Mouse (Mus musculus) limb, embryonic 14.5 days (tissue): ENCODE results near the gene Ryk. TPM values are rescaled to one million over a fixed set of nuclear protein-coding genes. Genes with fewer than 3 reads are reported as not detected.

ENCODE experiments used
- ATAC-seq: fragments of 200-750 bp; cut with Nextera tagmentation; 2 replicates; pipeline ENCODE4 v1.8.0; 2017; ENCODE audit warnings: low read depth, moderate number of reproducible peaks, moderate TSS enrichment; ENCODE audit not compliant: low FRiP score
- DNase-seq: peaks from one replicate; pipeline ENCODE4 v3.0.0-alpha.2; 2015; ENCODE audit warnings: low spot score
- H3K27ac ChIP-seq: fragments of 300-500 bp; sonication (generic); replicated peaks from 2 replicates; pipeline ENCODE4 v1.5.1; 2014; ENCODE audit warnings: low read depth, mild to moderate bottlenecking, low read length, moderate library complexity, mixed read lengths
- H3K27me3 ChIP-seq: fragments of 300-500 bp; sonication (generic); 2 replicates; pipeline ENCODE4 v1.6.1; 2014; ENCODE audit warnings: low read length, mixed read lengths; ENCODE audit not compliant: control insufficient read depth, insufficient read depth
- H3K36me3 ChIP-seq: fragments of 300-500 bp; sonication (generic); 2 replicates; pipeline ENCODE4 v1.6.1; 2014; ENCODE audit warnings: mild to moderate bottlenecking, low read length, moderate library complexity, mixed read lengths; ENCODE audit not compliant: control insufficient read depth, insufficient read depth
- H3K4me1 ChIP-seq: fragments of 300-500 bp; sonication (generic); 2 replicates; pipeline ENCODE4 v1.6.1; 2014; ENCODE audit warnings: antibody characterized with exemption, low read length, mixed read lengths; ENCODE audit not compliant: control insufficient read depth, insufficient read depth
- H3K4me2 ChIP-seq: fragments of 300-500 bp; sonication (generic); replicated peaks from 2 replicates; pipeline ENCODE4 v1.6.1; 2014; ENCODE audit warnings: low read depth, mild to moderate bottlenecking, low read length, moderate library complexity; ENCODE audit not compliant: severe bottlenecking
- H3K4me3 ChIP-seq: fragments of 300-500 bp; sonication (generic); replicated peaks from 2 replicates; pipeline ENCODE4 v1.5.1; 2014; ENCODE audit warnings: low read length
- H3K9ac ChIP-seq: fragments of 300-500 bp; sonication (generic); 2 replicates; pipeline ENCODE4 v1.6.1; 2014; ENCODE audit warnings: mild to moderate bottlenecking, low read depth, low read length, moderate library complexity; ENCODE audit not compliant: severe bottlenecking
- H3K9me3 ChIP-seq: fragments of 300-500 bp; sonication (generic); 2 replicates; pipeline ENCODE4 v1.6.1; 2016; ENCODE audit warnings: low read length; ENCODE audit not compliant: control insufficient read depth
- POLR2A ChIP-seq: fragments of 200-500 bp; IDR thresholded peaks from 2 replicates; pipeline ENCODE4 v1.8.0; 2012; ENCODE audit warnings: inconsistent platforms, mild to moderate bottlenecking, moderate library complexity, borderline replicate concordance; ENCODE audit not compliant: insufficient read depth, insufficient read length; ENCODE audit errors: extremely low read depth
- WGBS: fragments of 180-500 bp; shearing (Covaris S2); extraction: QIAGEN DNeasy Blood & Tissue Kit; methylation state at CpG from one replicate; pipeline ENCODE4 v1.1.7; 2014; 5-methylcytosine and 5-hydroxymethylcytosine counted together
- polyA plus RNA-seq, 2 experiments: library from polyadenylated mRNA; depleted of rRNA in 1 of 2; stranded (reverse) in 1 of 2; unstranded in 1 of 2; fragments of >200 nt; fragmentation: Nextera tagmentation in 1 of 2; extraction: Ambion mirVana in 1 of 2; gene quantifications; 2 replicates each; pipeline versions ENCODE4 v1.2.1 to v1.2.3; 2012 to 2014

Ryk gene
- polyA plus RNA-seq, 2 experiments, result 37.5 to 79.8 TPM

GRCm38 (mm10) chr9:102922866-102923434 is 88.2 kb downstream of the Ryk start:
- ATAC-seq (no peak), DNase-seq (no peak)
- H3K9ac ChIP-seq, result no peak overlapping the region
- H3K27me3 ChIP-seq, result no peaks in the 10 kb centered on the region
- no peak overlapping the region for H3K4me3 ChIP-seq
- no peaks in the 10 kb centered on the region for H3K9me3 ChIP-seq
- no peak overlapping the region for H3K4me2 ChIP-seq
- H3K27ac ChIP-seq, result no peak overlapping the region
- H3K36me3 ChIP-seq, result no peaks in the 10 kb centered on the region
- no peaks in the 10 kb centered on the region for H3K4me1 ChIP-seq
- 87% methylated on average over 7 of the region's 7 CpGs for WGBS
- TF ChIP-seq POLR2A, result no peak

DNA sequence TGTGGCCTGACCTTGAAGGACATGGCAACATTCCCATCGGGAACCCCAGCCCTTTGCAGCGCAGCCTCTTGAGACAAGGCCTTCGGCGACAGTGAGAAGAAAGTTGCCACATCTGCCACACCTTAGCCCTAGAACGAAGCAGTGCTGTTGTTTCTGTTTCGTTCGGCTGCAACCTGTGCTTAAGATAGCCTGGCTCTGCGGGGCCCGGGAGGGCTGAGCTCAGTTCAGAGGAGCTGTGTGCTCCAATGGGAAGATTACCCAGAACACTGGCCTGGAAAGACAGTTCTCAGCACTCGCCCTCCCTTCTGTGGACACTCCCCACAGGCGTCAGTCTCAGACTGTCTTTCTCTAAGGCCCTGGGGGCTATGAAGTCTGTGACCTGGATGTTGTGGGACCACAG is 89.1 kb downstream of the Ryk start:
- no peaks in the 10 kb centered on the region for H3K36me3 ChIP-seq
- ATAC-seq, result no peak

DNA sequence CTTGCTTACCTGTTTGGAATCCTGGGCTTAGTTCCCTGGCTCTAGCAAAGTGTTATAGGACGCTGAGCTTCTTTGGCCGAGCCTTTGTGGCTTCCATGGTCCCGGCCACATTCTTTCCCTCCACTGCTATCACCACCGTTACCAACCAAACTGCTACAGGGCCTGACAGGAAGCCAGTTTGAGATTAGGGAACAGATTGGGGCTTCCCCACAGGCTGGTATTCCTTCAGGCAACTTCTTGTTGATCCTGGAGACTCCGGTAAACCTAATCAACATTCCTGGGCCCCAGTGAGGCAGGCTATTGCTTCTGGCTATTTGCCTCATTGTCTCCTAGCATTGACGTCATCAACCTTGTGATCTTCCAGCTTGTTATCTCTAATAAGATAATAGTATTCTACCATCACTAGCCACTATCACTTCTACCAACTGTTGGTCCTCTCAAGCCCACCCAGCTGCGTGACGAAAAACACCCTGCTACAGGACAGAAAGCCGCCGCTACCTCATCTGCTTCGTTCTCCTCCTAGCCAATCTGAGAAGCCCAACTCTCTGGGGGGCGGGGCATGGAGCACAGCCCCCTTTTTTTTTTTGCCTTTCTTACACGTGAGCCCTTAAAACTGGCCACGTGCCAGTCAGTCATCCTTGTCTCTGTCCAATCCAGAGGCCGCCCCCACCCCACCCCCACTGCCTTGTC is 90.1 kb downstream of the Ryk start:
- Histone ChIP-seq H3K4me2 (no peak overlapping the region), H3K4me1 (no peaks in the 10 kb centered on the region), H3K9ac (no peak overlapping the region), H3K27ac (no peak overlapping the region), H3K4me3 (no peak overlapping the region), H3K36me3 (no peaks in the 10 kb centered on the region), H3K27me3 (no peaks in the 10 kb centered on the region), H3K9me3 (no peaks in the 10 kb centered on the region)
- ATAC-seq (no peak), DNase-seq (no peak)
- WGBS, result 66% methylated on average over 15 of the region's 15 CpGs
- no peak for TF ChIP-seq POLR2A

More for the DNA sequence above, 89.1 kb downstream of the Ryk start:
- H3K27ac ChIP-seq, result no peak overlapping the region
- no peak for TF ChIP-seq POLR2A
- no peak for DNase-seq
- H3K9me3 ChIP-seq, result no peaks in the 10 kb centered on the region
- H3K4me3 ChIP-seq, result no peak overlapping the region
- H3K9ac ChIP-seq, result no peak overlapping the region
- no peaks in the 10 kb centered on the region for H3K27me3 ChIP-seq
- no peaks in the 10 kb centered on the region for H3K4me1 ChIP-seq
- 87% methylated on average over 11 of the region's 11 CpGs for WGBS
- H3K4me2 ChIP-seq, result no peak overlapping the region

DNA sequence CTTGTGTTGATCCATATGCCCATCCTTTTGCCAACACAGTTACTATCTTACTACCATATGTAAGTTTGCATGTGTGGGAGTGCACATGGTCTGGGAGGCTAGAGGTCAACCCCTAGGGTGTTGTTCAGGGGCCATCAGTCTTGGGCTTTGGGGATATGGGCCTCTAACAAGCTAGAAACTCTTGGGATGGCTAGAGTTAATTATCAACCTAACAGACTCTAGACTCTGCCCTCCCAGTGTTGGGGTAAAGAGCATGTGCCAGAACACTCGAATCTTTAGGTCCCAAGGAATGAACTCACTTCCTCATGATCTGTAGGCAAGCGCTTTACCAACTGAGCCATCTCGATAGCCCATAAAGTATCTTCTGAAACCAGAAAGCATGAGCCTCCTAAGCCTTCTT is 91.4 kb downstream of the Ryk start:
- H3K9me3 ChIP-seq, result no peaks in the 10 kb centered on the region
- H3K36me3 ChIP-seq, result no peaks in the 10 kb centered on the region
- DNase-seq (no peak), ATAC-seq (no peak)
- H3K27ac ChIP-seq, result no peak overlapping the region
- no peak overlapping the region for H3K9ac ChIP-seq
- no peaks in the 10 kb centered on the region for H3K27me3 ChIP-seq
- H3K4me2 ChIP-seq, result no peak overlapping the region
- H3K4me1 ChIP-seq, result no peaks in the 10 kb centered on the region
- WGBS, result 89% methylated on average over 3 of the region's 3 CpGs
- no peak overlapping the region for H3K4me3 ChIP-seq
- TF ChIP-seq POLR2A, result no peak

- no peak for DNase-seq
- no peak for ATAC-seq
- Histone ChIP-seq H3K4me2 (no peak overlapping the region), H3K4me3 (no peak overlapping the region), H3K27ac (no peak overlapping the region), H3K9me3 (no peaks in the 10 kb centered on the region), H3K4me1 (no peaks in the 10 kb centered on the region), H3K27me3 (no peaks in the 10 kb centered on the region), H3K9ac (no peak overlapping the region), H3K36me3 (no peaks in the 10 kb centered on the region)
- 85% methylated on average over 6 of the region's 6 CpGs for WGBS
- no peak for TF ChIP-seq POLR2A
Measured at GRCm38 (mm10) chr9:102929776-102930175, 95.1 kb downstream of the Ryk start.
